Mouse (Mus musculus): ENCODE data around the gene Rbm26. TPM values are rescaled to one million over a fixed set of nuclear protein-coding genes. Genes with fewer than 3 reads are reported as not detected.
A peak's percentile ranks its signal among the peaks of the same experiment; 100 is the strongest.

Rbm26 gene
- polyA plus RNA-seq, 1 experiment from 2014 or later: 15.2 TPM

GRCm38 (mm10) chr14:105184866-105185265 lies 7.7 kb upstream of the Rbm26 start:
- DNase-seq (ENCODE audit: low spot score): no peak

GRCm38 (mm10) chr14:105182786-105183185 lies 5.7 kb upstream of the Rbm26 start:
- Histone ChIP-seq H3K4me1 (replicated peaks; ENCODE audit: control insufficient read depth, insufficient read depth) (no peaks in the 10 kb centered on the region), H3K4me3 (ENCODE audit: low read depth, low read length) (no peak overlapping the region), H3K9me3 (ENCODE audit: control insufficient read depth, low read length) (no peaks in the 10 kb centered on the region), H3K4me2 (replicated peaks; ENCODE audit: low read depth) (no peak overlapping the region), H3K36me3 (ENCODE audit: control insufficient read depth, insufficient read depth, low read length) (no peaks in the 10 kb centered on the region), H3K27me3 (ENCODE audit: control insufficient read depth, insufficient read depth, low read length) (no peaks in the 10 kb centered on the region), H3K9ac (ENCODE audit: low read length) (no peak overlapping the region), H3K27ac (replicated peaks) (no peak overlapping the region)
- WGBS: 68% methylated on average over 3 of the region's 3 CpGs
- ATAC-seq (ENCODE audit: low FRiP score, low TSS enrichment) (no peak), DNase-seq (ENCODE audit: low spot score) (no peak)
- TF ChIP-seq EP300 (optimal IDR thresholded peaks at IDR 0.05): no peak
- TF ChIP-seq CTCF (IDR thresholded peaks at IDR 0.05; ENCODE audit: low read depth): no peak

More at GRCm38 (mm10) chr14:105184866-105185265, 7.7 kb upstream of the Rbm26 start:
- no peak for ATAC-seq (ENCODE audit: low FRiP score, low TSS enrichment)
- WGBS: 31% methylated on average over 3 of the region's 3 CpGs
- Histone ChIP-seq H3K27me3 (ENCODE audit: control insufficient read depth, insufficient read depth, low read length) (no peaks in the 10 kb centered on the region), H3K9ac (ENCODE audit: low read length) (no peak overlapping the region), H3K4me2 (replicated peaks; ENCODE audit: low read depth) (no peak overlapping the region), H3K36me3 (ENCODE audit: control insufficient read depth, insufficient read depth, low read length) (no peaks in the 10 kb centered on the region), H3K4me3 (ENCODE audit: low read depth, low read length) (no peak overlapping the region), H3K4me1 (replicated peaks; ENCODE audit: control insufficient read depth, insufficient read depth) (no peaks in the 10 kb centered on the region), H3K27ac (replicated peaks) (no peak overlapping the region), H3K9me3 (ENCODE audit: control insufficient read depth, low read length) (no peaks in the 10 kb centered on the region)
- TF ChIP-seq EP300 (optimal IDR thresholded peaks at IDR 0.05): no peak
- peak; percentile 66 for TF ChIP-seq CTCF (IDR thresholded peaks at IDR 0.05; ENCODE audit: low read depth)

DNA sequence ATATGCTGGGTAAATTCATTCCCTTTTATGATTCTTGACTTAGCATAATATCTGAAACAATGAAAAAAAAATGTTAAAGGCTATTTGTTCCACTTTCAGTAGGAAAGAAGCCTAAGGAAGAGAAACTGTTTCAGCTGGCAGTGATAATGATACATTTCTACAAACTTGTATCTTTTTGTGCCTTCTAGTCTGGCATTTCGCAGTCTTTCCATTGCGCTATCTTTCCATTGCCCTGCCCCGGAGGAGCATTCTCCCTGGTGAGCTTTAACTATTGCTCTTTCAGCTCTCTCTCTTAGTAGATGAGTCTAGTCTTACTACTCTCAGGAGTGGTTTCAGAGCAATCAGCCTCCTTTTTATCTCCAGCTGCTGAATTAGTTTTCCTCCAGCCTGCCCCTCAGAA lies 2.6 kb upstream of the Rbm26 start:
- TF ChIP-seq CTCF (IDR thresholded peaks at IDR 0.05; ENCODE audit: low read depth) (no peak), EP300 (optimal IDR thresholded peaks at IDR 0.05) (no peak)
- Histone ChIP-seq H3K9me3 (ENCODE audit: control insufficient read depth, low read length) (no peaks in the 10 kb centered on the region), H3K27ac (replicated peaks) (no peak overlapping the region), H3K27me3 (ENCODE audit: control insufficient read depth, insufficient read depth, low read length) (no peaks in the 10 kb centered on the region), H3K36me3 (ENCODE audit: control insufficient read depth, insufficient read depth, low read length) (no peaks in the 10 kb centered on the region), H3K4me3 (ENCODE audit: low read depth, low read length) (no peak overlapping the region), H3K4me2 (replicated peaks; ENCODE audit: low read depth) (no peak overlapping the region), H3K9ac (ENCODE audit: low read length) (no peak overlapping the region), H3K4me1 (replicated peaks; ENCODE audit: control insufficient read depth, insufficient read depth) (peaks cover 6% of the 10 kb centered on the region; the same call in 1 of the 2 replicates)
- ATAC-seq (ENCODE audit: low FRiP score, low TSS enrichment): no peak
- WGBS: 95% methylated on average over 3 of the region's 3 CpGs
- no peak for DNase-seq (ENCODE audit: low spot score)

- H3K4me3 ChIP-seq (ENCODE audit: low read depth, low read length): no peak overlapping the region
- H3K9me3 ChIP-seq (ENCODE audit: control insufficient read depth, low read length): no peaks in the 10 kb centered on the region
- H3K27me3 ChIP-seq (ENCODE audit: control insufficient read depth, insufficient read depth, low read length): no peaks in the 10 kb centered on the region
- TF ChIP-seq EP300 (optimal IDR thresholded peaks at IDR 0.05): no peak
- no peak for TF ChIP-seq CTCF (IDR thresholded peaks at IDR 0.05; ENCODE audit: low read depth)
- no peak overlapping the region for H3K27ac ChIP-seq (replicated peaks)
- DNase-seq (ENCODE audit: low spot score) (no peak), ATAC-seq (ENCODE audit: low FRiP score, low TSS enrichment) (no peak)
- no peaks in the 10 kb centered on the region for H3K36me3 ChIP-seq (ENCODE audit: control insufficient read depth, insufficient read depth, low read length)
- no peak overlapping the region for H3K9ac ChIP-seq (ENCODE audit: low read length)
- no peak overlapping the region for H3K4me2 ChIP-seq (replicated peaks; ENCODE audit: low read depth)
- 71% methylated on average over 5 of the region's 7 CpGs for WGBS
- peaks cover 6% of the 10 kb centered on the region; the same call in 1 of the 2 replicates for H3K4me1 ChIP-seq (replicated peaks; ENCODE audit: control insufficient read depth, insufficient read depth)
These were observed 1.9 kb upstream of the Rbm26 start for GRCm38 (mm10) chr14:105178996-105179395.

GRCm38 (mm10) chr14:105176381-105177168 lies 552 bp downstream of the Rbm26 start:
- WGBS: under 1% methylated on average over 54 of the region's 74 CpGs
- peaks cover 6% of the 10 kb centered on the region for H3K4me1 ChIP-seq (replicated peaks; ENCODE audit: control insufficient read depth, insufficient read depth)
- H3K4me2 ChIP-seq (replicated peaks; ENCODE audit: low read depth): peak overlapping the region; percentile 77
- H3K9me3 ChIP-seq (ENCODE audit: control insufficient read depth, low read length): no peaks in the 10 kb centered on the region
- H3K9ac ChIP-seq (ENCODE audit: low read length): peak overlapping the region; percentile 99
- peak overlapping the region; percentile 93 for H3K27ac ChIP-seq (replicated peaks)
- ATAC-seq (ENCODE audit: low FRiP score, low TSS enrichment): peak; percentile 80
- TF ChIP-seq EP300 (optimal IDR thresholded peaks at IDR 0.05) (no peak), CTCF (IDR thresholded peaks at IDR 0.05; ENCODE audit: low read depth) (no peak)
- no peaks in the 10 kb centered on the region for H3K36me3 ChIP-seq (ENCODE audit: control insufficient read depth, insufficient read depth, low read length)
- H3K27me3 ChIP-seq (ENCODE audit: control insufficient read depth, insufficient read depth, low read length): no peaks in the 10 kb centered on the region
- peak overlapping the region; percentile 95 for H3K4me3 ChIP-seq (ENCODE audit: low read depth, low read length)
- peak; percentile 46 for DNase-seq (ENCODE audit: low spot score)

DNA sequence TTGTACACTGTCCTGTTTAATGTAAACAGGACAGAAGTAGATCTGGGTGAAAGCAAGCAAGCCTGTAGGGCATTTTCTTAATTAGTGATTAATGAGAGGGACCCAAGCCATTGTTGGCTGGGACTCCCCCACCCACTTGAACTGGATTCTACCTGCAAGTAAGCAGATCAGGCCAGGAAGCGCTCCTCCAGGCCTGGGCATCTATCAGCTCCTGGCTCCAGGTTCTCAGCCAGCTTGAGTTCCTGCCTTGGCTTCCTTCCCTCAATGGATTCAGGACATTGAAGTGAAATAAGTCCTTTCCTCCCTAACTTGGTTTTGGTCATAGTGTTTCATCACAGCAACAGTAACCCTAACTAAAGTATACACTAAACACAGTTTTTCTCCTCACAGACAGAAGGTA lies 9.9 kb downstream of the Rbm26 start:
- Histone ChIP-seq H3K4me1 (replicated peaks; ENCODE audit: control insufficient read depth, insufficient read depth) (no peaks in the 10 kb centered on the region), H3K4me3 (ENCODE audit: low read depth, low read length) (no peak overlapping the region), H3K9me3 (ENCODE audit: control insufficient read depth, low read length) (no peaks in the 10 kb centered on the region), H3K27ac (replicated peaks) (no peak overlapping the region), H3K4me2 (replicated peaks; ENCODE audit: low read depth) (no peak overlapping the region), H3K27me3 (ENCODE audit: control insufficient read depth, insufficient read depth, low read length) (no peaks in the 10 kb centered on the region), H3K9ac (ENCODE audit: low read length) (no peak overlapping the region), H3K36me3 (ENCODE audit: control insufficient read depth, insufficient read depth, low read length) (no peaks in the 10 kb centered on the region)
- TF ChIP-seq CTCF (IDR thresholded peaks at IDR 0.05; ENCODE audit: low read depth) (no peak), EP300 (optimal IDR thresholded peaks at IDR 0.05) (no peak)
- DNase-seq (ENCODE audit: low spot score) (no peak), ATAC-seq (ENCODE audit: low FRiP score, low TSS enrichment) (no peak)
- WGBS: 100% methylated on average over 1 of the region's 1 CpGs
